Mouse (Mus musculus) stomach, postnatal 0 days (tissue): ENCODE measurements around the gene Ctnnbip1.

Experiments
- CTCF ChIP-seq: IDR thresholded peaks from 2 replicates; pipeline ENCODE4 v1.5.1; 2016; ENCODE audit warnings: antibody characterized with exemption, low read depth, mild to moderate bottlenecking, moderate library complexity
- EP300 ChIP-seq: optimal IDR thresholded peaks from 2 replicates; pipeline ENCODE3; 2016; ENCODE audit warnings: antibody characterized with exemption

DNA sequence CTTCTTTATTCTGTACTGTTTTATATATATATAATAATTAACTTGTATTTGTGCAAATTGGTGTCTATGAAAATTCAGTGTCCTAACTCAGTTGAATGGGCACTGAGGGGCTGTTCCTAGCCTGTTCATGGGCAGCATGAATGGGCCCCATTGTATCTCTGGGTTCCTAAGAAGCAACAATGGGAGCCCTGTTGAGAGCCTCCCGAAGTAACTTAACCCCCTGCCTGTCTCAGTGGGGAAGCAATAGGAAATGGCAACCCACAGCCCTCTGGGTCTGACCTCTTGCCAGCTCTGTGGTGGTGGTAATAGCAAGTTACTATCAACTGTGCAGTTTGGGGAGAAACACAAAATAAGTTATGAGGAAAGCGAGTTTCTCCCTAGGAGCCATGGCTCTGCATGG is 21.4 kb upstream of the Ctnnbip1 start:
- TF ChIP-seq EP300, result no peak
- TF ChIP-seq CTCF, result no peak
